Mouse (Mus musculus) Muller cell, postnatal 12 days (primary cell): ENCODE measurements at regions not wholly inside any gene's neighbourhood (a gene's known extent, or its start where the extent isn't known, plus 50 kb on each side); places are given as distances from the start of the nearest gene placed in this dataset.

Experiments
- DNase-seq: peaks from one replicate; pipeline ENCODE4 v3.0.0-alpha.2; 2015; ENCODE audit errors: inconsistent ontology term

DNA sequence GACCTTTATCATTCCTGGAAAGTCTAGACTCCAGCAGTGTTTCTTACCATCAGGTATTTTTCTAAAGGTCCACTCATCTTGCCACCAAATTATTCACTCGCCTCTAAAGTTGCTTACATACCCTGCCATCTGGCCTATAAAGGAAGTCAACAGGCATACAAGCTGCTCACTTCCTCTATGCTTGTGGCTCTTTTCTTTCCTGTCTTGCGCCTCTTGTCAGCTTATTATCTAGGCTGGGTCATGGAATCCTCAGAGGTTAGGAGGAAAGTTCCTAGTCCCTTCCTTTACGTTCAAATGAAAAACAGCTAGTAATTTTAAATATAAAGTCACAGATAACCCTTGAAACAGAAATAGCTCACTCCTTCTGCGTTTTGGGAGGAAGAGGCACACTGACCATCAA is 97.9 kb downstream of the Lipi start:
- DNase-seq, result no peak

DNA sequence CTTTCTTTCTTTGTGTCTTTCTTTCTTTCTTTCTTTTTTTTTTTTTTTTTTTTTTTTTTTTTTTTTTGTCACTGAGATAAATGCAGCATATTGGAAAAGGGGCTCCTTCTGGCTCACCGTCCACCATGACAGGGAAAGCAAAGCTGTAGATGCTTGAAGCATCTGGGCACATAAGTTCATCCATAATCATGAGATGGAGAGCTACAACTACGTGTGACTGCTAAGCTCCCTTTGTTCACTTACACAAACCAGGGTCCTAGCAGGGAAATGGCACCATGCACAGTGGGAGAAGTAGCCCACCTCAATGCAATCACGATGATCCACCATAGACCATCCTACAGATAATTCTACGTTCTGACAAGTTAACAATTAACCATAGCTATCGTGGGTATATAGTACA is 102.0 kb downstream of the Lipi start:
- DNase-seq, result no peak

DNA sequence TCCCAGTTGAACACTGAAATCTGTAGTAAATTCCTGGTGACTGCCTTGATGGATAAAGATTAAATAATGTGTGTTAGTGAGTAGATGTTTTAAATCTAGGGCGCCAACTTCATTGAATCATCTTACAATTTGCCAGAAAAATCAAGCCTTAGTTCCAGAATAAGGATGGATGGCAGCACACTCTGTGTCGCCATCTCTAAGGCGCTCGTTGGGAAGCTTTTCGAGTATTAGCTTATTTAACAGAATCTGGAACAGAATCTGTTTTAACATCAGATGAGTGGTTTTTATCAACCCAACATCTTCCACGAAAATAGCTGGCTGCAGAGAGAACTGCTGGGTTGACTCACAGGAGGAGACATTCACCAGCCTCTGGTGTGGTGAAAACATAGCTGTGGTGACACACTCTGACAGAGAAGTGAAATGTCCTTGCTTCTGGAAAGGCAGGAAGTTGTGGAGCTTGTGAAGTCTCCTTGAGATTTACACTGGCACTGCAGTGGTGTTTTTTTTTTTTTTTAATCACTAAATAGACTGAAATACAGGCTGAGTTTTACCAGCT is 120.4 kb downstream of the Lipi start:
- DNase-seq, result no peak

DNA sequence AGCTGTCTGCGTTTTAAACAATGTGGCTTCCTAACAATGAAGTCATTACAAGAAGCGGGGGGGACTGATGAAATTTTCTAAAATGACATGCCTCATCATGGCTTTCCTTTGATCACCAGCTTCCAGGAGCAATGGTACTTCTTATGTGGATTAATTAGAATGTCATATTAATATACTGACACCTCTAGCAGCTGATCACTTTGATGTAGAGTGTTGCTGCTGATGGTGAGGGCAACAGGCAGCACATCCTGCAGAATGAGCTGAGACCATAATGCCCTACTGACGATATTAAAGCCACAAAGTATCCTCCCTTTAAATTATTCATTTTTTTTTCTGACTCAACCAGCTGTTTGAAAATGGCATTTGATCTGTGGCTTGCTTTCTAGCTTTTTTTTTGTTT is 123.7 kb downstream of the Lipi start:
- DNase-seq, result no peak

DNA sequence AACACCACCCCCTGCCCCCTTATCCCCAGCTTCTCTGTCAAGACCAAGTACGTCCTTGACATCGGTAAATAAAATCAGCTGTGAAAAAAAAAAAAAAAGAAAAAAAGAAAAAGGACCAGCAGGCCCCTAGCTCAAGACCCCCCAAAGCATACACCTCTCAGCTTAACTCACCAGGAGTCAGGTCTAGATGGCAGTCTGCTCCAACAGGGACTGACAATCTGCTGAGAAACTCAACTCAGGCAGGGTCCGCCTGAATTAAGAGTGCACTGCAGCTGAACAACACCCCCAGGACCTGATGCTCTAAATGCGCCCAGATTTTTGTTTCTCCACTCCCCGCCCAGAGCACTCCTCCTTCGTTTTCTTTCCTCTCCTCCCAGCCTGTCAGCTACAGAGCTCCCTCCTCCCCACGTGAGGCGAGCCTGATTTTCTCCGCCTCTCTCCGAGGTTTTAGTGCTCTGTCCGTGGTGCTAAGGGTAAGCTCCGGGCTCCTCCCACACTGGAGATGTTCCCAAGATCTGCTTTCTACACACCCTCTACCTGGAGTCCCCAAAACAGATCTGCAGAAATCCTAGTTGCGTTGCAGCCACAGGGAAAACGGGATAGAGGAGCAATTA is 138.9 kb downstream of the Lipi start:
- DNase-seq, result peak; percentile 49

DNA sequence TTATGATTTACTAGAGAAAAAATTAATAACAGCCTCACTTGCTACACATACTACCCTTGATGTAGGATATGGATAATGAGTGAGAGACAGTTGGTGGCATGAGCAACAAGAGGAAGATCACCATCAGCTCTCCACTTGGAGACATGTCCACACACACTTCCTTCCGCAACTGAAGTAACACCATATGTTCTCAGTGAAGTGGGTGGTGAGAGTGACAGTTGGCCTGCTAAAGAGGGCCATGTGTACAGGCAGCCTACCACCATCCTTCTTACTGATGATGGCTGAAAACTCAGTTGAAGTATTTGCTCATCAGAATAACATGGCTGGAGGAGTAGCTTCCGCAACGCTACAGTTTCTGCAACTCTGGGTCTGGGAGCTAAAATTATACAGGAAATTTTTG is 146.6 kb downstream of the Lipi start:
- no peak for DNase-seq

DNA sequence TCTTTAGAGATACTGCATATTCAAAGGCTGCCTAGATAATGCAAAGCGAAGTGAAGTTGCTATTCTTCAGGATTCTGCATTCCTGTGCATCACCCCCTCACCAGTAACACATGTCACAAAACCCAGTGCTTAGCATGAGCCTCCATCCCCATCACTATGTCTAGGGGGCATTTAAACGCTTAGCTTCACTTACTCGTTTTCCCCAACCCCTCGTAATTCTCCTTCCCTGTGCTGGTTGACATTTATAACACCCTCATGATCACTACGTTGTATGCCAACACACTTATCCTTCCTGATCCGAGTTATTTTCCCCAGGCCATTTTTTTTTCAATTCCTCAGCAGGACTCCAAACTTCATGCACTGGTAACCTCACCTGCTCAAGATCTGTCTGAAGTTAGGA is 152.6 kb downstream of the Lipi start:
- no peak for DNase-seq

DNA sequence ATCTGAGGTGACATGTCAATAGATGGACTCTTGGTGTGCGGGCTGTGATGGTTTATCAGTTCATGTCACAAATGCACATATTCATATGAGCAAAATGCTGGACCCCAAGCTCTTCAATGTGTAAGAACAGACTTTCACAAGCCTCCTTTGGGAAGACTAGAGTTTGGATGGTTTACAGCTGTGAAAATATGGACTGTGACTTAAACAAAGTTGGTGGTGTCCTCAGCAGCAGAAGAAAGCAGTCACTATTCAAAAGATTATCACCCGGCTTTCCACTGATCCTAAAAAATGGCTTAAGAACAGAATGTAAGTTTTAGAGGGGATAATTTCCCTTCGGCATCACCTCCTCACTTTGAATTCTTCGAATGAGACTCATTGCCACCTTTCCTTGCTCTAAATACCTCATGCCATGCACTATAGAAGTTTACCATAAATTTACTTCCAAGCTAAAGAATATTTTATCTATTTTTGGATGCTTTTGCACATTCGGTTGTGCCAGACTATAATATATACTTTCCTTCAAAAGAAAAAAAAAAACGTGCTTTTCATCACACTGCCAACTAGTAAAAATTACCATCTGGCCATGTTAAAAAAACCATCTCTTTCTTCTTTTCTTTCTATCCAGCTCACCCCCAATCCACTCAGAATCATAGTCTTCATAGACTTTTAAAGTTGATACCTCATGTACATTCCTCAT is 201.2 kb downstream of the Lipi start:
- no peak for DNase-seq

DNA sequence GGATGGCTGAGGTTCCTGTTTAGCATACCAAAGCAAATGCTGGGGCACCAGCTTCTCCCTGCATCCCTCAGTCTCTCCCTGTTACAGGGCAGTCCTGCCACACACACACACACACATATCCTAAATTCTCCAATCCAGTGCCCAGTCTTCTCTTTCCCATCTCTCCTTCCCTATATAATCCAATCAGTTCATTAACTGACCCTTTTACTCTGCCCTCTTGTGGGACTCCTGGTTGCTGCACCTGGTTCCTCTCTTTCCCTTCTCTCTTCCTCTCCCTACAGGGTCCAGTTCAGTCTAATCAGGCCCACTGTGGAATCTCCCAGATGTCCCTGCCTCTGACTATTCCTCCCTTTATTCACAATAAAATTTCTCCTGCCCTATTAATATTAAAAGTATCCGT is 204.7 kb downstream of the Lipi start:
- no peak for DNase-seq

DNA sequence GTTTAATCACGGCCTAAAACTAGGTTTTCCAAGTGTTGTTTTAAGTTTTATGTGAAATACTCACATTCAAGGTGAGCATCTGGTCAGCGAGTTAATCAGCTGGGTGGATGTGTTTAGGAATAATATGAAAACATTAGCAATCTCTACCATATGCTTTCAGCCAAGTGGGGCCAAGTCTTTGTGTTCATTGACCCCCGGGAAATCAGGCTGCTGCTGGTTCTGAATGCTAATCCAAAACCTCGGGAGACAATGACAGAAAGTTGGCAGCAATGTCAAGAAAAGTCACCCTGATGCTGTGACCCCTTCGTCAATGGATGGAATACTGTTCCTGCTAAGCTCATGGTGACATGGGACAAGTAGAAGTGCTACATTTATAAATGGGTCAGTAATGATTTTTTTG is 216.2 kb downstream of the Lipi start:
- no peak for DNase-seq

DNA sequence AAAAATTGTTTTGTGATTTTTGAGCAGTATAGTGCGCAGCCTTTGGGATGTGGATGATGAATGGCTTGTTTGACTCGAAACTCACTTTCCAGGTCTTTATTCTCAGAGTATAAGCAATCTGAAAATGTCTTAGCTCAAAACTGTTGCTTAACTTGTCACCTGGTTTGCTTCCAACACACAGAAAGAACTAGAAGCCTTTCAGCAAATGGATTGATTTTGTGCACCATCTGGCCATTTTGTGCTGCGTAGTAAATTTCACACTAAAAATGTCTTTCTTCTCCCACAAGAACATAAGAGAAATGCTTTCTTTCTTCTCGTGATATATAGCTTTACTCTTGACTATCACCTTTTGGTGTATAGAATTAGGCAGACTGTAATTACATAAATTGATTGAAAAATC is 219.1 kb downstream of the Lipi start:
- DNase-seq, result no peak

DNA sequence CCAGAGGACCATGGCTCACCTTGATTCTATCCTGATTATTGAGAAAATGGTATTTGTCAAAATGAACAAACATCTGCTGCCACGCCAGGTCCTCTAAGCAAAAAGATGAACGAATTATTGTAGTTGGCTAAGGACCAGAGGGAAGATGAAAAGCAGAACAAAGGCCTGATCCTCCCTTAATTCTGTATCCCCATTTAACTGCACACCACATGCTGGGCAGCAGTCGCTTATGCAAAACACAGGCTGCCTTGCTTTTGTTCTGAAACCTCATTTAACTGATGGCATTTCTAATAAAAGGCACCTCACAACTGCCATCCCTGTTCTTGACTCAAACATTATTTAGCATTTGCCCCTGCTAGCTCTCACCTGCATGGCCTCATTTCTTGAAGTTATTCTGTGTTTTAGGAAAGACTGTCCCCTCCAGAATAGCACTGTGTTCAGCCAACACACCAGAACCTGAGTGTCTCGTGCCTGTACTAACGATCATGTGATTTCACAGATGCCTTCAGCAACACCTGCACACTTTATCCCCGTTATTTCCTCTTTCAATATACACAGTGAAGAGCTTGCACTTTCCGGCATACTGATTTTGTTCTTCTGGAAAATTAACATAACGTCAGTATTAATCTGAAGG is 220.4 kb downstream of the Lipi start:
- DNase-seq, result no peak

DNA sequence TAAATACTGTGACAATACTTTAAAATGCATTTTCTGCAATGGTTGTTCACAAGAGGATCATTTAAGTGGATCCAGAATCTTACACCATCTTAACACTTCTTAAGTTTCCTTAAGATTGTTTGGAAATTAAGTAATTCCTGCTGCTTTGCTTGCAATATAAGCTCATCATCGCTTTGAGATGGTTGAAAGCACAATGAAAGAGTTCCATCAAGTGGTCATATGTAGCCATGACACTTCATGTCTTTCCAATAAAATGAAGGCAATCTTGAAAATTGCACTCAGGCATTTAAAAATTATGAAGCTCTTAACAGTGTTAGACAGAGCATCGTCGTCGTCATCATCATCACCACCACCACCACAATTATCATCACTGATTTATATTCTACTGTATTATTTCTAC is 223.8 kb downstream of the Lipi start:
- no peak for DNase-seq

DNA sequence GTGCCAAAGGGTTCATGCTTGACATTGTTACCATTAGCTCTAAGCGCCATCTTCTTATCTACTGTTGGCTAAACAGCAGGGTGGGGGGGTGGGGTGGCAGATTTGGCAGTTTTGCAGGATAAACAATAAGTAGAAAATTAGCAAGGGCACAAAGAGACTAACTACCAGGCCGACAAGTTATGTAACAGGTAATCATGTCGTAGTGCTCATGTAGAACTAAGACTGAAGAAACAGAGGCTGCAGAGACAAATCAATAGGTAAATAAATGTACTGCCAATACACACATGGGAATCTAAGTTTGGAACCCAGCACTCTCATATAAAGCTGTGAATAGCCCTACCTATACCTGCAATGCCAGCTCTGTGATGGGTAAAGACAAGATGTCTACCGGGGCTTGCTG is 225.1 kb downstream of the Lipi start:
- DNase-seq, result no peak

DNA sequence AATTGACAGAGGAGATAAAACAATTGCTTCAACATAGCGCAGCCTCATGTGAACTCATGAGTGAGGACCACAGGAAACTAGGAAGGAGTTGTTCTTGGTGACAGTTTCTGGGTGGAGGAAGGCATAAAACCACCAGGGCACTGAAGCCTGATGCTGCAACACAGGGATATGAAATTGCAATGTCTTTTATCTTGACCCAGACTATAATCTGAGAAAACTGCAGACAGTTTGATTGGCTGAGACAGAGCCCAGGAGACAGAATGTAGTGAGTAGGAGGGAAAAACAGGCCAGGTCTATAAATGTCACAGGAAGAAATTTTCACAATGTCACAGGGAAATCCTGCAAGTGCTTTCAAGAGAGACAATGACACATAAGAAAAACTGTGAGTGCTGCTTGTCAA is 232.5 kb downstream of the Lipi start:
- DNase-seq, result no peak

DNA sequence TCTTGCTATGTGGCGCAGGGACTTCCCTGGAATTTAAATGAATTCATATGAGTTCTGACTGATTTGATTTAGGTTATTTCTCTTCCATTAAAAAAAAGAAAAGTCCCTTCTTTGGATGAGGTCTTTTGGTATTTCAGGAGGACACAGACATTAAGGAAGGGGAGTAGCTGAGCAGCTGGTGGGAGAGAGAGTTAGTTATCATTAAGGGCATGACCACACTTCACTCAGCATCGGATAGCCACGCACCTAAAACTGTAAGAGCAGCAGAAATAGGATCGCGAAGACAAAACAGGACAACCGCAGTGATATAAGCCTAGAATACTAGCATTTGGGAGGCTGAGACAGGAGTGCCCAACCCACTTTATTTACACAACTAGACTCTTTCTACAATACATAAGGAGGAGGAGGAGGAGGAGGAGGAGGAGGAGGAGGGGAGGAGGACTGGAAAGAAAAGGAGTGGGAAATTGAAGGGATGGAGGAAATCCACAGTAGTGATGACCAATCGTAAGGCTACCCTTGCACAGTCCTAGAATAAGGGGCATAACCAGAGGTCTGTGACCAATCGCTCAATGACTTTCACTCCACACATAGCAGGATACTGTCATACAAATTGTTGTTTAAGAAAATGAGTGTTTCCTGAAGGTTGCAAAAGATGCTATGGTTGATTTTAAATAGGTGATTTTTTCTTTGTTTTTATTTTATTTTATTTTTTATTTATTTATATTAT is 241.5 kb downstream of the Lipi start:
- no peak for DNase-seq

DNA sequence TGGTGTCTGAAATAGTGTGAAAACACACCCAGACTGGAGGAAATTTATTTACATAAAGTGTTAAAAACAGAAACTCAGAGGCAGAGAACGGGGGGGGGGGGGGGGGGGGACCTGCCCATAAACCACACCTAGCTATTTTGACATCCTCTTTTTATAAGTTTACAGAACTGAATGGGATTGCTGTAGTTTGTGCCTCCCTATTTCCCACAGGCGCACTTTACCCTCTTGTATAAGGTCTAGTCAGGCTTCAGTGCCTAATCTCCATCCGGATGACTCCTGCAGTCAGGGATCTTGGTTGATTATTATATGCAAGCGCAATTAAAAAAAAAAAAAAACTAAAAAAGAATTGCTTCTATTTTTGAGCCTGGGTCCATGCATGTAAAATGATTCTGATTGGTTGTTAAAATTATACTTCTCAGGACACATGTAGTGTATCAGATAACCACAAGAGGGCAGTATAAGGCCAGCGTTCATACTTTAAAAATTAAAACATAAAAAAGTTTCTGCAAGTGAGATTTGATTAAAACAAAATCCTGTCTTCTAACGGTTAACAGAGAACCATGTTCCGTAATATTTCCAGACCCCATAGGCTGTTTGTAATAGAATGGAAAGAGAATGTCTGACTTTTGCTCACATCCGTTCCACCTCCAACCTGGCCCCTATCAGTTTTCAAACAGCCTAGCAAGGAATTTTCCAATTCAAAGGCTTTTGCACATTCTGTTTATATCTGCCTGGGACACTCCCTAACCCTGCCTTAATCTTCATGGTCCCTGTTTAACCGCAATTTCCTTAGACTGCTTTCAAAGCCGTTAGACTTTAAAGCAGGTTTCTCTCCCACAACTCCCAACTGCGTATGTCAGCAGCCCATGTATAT is 242.6 kb downstream of the Lipi start:
- DNase-seq, result peak; percentile 5

DNA sequence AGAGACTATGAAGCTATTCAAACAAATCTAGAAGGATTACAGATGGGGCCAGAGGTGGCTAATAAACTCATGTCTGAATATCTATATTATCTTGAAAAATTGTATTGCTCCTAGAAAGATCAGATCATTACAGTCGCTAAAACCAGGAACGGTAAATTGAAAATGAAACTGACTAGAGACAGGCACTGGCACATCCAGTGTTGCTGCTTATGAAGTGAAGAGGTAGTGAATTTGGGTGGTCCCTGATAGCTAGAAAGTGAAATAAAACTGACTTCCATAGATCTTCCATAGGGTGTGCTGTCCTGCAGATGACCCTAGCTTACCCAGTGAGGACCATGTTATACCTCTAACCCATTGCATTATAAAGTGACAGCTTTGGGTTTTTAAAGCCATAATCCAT is 251.6 kb downstream of the Lipi start:
- no peak for DNase-seq

DNA sequence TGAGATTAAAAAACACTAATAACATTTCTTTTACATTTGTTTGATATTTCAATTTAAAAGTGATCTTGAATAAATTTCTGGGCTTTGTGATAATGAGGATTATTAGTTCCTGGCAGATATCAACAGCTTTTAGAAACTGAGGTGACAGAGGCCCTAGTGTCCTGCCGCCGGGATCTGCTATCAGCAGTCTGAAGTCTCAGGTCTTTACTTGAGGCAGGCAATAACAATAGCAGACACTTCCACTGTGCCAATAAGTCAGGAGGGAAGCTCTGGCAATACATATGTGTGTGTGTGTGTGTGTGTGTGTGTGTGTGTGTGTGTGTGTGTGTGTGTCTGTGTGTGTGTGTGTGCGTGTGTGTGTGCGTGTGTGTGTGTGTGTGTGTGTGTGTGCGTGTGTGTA is 252.1 kb downstream of the Lipi start:
- no peak for DNase-seq

DNA sequence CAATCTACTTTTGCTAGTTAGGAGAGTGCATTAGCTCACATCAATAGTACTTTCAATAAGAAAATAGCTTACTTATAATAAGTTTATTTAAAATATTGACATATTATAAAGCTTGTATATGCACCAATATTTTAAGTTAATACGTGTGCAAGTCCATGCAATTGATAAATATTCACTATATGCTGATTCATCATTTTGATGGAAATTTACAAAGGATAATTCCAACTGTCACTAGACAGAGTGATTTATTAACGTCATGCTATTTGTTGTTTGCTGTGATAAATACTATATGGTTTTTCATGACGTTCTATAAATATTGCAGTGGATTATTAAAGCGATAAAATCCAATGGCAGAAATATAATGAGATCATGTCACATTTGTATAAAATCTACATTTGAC is 253.0 kb downstream of the Lipi start:
- DNase-seq, result no peak

DNA sequence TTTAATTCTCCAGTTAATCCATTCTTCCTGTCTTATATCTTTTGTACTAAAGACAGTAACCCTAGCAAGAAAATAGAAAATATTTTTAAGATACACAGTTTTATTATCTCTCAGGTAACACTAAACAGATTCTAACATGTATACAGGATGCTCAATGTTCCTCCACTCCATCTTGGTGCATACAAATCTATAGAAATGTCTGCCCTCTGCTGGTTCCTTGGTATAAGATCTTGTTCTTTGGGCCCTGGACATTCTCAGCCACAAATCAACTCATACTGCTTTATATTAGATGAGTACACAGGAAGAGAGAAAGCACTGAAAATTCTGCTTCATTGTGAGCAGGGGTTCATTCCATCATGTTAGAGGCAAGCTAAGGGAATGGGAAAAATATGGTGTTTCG is 260.6 kb downstream of the Lipi start:
- peak; percentile 7 for DNase-seq

DNA sequence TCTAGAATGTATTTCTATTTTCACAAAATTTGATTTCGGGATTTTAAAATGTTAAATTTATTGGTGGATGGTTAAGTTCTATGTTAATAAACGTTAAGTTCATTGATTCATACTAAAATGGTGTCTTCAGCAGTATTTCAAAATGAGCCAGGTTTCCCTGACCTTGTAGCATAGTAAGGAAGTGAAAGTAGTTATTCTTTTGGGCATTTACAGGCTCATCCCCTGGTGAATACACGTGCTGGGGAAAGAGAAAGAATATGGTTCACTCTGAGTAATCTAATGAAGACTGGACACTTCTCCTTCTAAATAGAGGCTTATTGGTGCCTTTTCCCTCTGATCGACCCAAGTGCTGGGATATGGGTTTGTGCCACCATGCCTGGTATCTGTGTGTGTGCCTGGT is 281.1 kb downstream of the Lipi start:
- no peak for DNase-seq
